Comparison of ENCODE assay signal across 8 mouse cellular contexts in genomic region chr16:18426215-18426791, GRCm38 (mm10). TPM values are rescaled to one million over a fixed set of nuclear protein-coding genes. Genes with fewer than 3 reads are reported as not detected.
DNase-seq lines count a peak whose midpoint lies in the region; ATAC-seq lines count a peak whose summit lies in the region.

Txnrd2 (plus strand) TSS chr16:18426384.

- no peaks in the 10 kb centered on the region for H3K9me3 ChIP-seq in embryonic facial prominence, embryonic 13.5 days

- ATAC-seq in embryonic facial prominence, embryonic 13.5 days (ENCODE audit: insufficient number of reproducible peaks, insufficient read depth, low FRiP score, low TSS enrichment, low read depth): peak; percentile 65

- no peaks in the 10 kb centered on the region for H3K27me3 ChIP-seq in embryonic facial prominence, embryonic 13.5 days

- DNase-seq in 3134 (ENCODE audit: extremely low read depth, insufficient read length, low spot score): peak; percentile 84
- DNase-seq in adrenal gland, postnatal 25 days: peak; percentile 83
- DNase-seq in heart, adult 8-10 months (ENCODE audit: low spot score): peak; percentile 75
- peak; percentile 78 for DNase-seq in kidney, adult 9 months
- peak; percentile 93 for DNase-seq in liver
- DNase-seq in monocyte, adult 2 months (ENCODE audit: low read depth in 1 of 2, low spot score in 2 of 2): peak; percentile 36 to 57
- peak; percentile 76 to 79 for DNase-seq in spleen, postnatal 14 days (ENCODE audit: low spot score in 2 of 2)

- under 1% methylated on average over 52 of the region's 52 CpGs for WGBS in embryonic facial prominence, embryonic 13.5 days

- peak within 1 kb of the TSS; percentile 81 for H3K4me3 ChIP-seq in embryonic facial prominence, embryonic 13.5 days

- H3K9ac ChIP-seq in embryonic facial prominence, embryonic 13.5 days: peak within 1 kb of the TSS; percentile 89

- H3K36me3 ChIP-seq in embryonic facial prominence, embryonic 13.5 days: peaks cover 18% of the 10 kb centered on the region

- peak within 1 kb of the TSS; percentile 75 for H3K4me2 ChIP-seq in embryonic facial prominence, embryonic 13.5 days

- peaks cover 36% of the 10 kb centered on the region for H3K4me1 ChIP-seq in embryonic facial prominence, embryonic 13.5 days

- H3K27ac ChIP-seq in embryonic facial prominence, embryonic 13.5 days: peak within 1 kb of the TSS; percentile 64

RNA-seq across cellular contexts. Expression of gene Txnrd2, which starts in this region (rescaled TPM):
- 73.7 and 79.7 TPM in 2 replicates for total RNA-seq in adrenal gland, postnatal 25 days (2021)
- polyA plus RNA-seq in embryonic facial prominence, embryonic 13.5 days (2015; fragmentation: Nextera tagmentation; extraction: Ambion mirVana): 14.9 and 17.7 TPM in 2 replicates
- total RNA-seq in heart, adult 8-10 months (2022): 10 to 100 TPM; 37.0 to 49.9 (median 42.1) TPM

Comparison
In these comparisons a context has a peak if more than half of its experiments do, and no peak if none do; other contexts are left out.
1. Peak in every context shown above with its lines: DNase-seq, ATAC-seq, H3K4me3 ChIP-seq and H3K27ac ChIP-seq.